Mouse (Mus musculus) kidney, adult 2 months (tissue): ENCODE data around the gene Oog4. TPM values are rescaled to one million over a fixed set of nuclear protein-coding genes. Genes with fewer than 3 reads are reported as not detected.

Source experiments
- DNase-seq: peaks from one replicate; pipeline ENCODE4 v3.0.0; 2021
- H3K27ac ChIP-seq: fragments of 200-500 bp; 2 replicates; pipeline ENCODE4 v1.5.1; 2012; ENCODE audit warnings: low read depth, low read length, control low read depth, inconsistent platforms; ENCODE audit not compliant: insufficient read depth
- H3K27me3 ChIP-seq: fragments of 200-500 bp; replicated peaks from 2 replicates; pipeline ENCODE4 v1.6.1; 2012; ENCODE audit warnings: mild to moderate bottlenecking, moderate library complexity, low read length, inconsistent platforms; ENCODE audit not compliant: control insufficient read depth, insufficient read depth
- H3K36me3 ChIP-seq: fragments of 200-500 bp; 2 replicates; pipeline ENCODE4 v1.6.1; 2012; ENCODE audit warnings: mild to moderate bottlenecking, moderate library complexity, low read length, inconsistent platforms; ENCODE audit not compliant: control insufficient read depth, insufficient read depth
- H3K4me1 ChIP-seq: fragments of 200-500 bp; 2 replicates; pipeline ENCODE4 v1.6.1; 2011; ENCODE audit warnings: low read length; ENCODE audit not compliant: control insufficient read depth, insufficient read depth
- H3K4me3 ChIP-seq: fragments of 200-500 bp; 2 replicates; pipeline ENCODE4 v1.5.1; 2011; ENCODE audit warnings: mild to moderate bottlenecking, low read depth, low read length, control low read depth; ENCODE audit not compliant: insufficient read depth
- CTCF ChIP-seq: fragments of 200-500 bp; conservative IDR thresholded peaks from 2 replicates; pipeline ENCODE4 v1.5.1; 2011; ENCODE audit warnings: low read depth, mild to moderate bottlenecking, control low read depth, low read length, moderate library complexity, mixed read lengths; ENCODE audit not compliant: insufficient read depth, insufficient read length
- POLR2A ChIP-seq: fragments of 200-500 bp; IDR thresholded peaks from one replicate; pipeline ENCODE4 v1.6.1; 2011; ENCODE audit warnings: low read depth, low read length, control low read depth
- WGBS: fragments of 180-500 bp; shearing (Covaris S2); methylation state at CpG from one replicate; pipeline ENCODE4 v1.1.7; 2018; 5-methylcytosine and 5-hydroxymethylcytosine counted together
- polyA plus RNA-seq: library from polyadenylated mRNA; depleted of rRNA; stranded (reverse); fragments of >200 nt; gene quantifications from 2 replicates; pipeline ENCODE4 v1.2.3, GENCODE M21; 2012; rRNA removed

The Oog4 gene
- polyA plus RNA-seq, 1 experiment: not detected

GRCm38 (mm10) chr4:143388955-143389702, 61.0 kb downstream of the Oog4 start:
- Histone ChIP-seq H3K4me1 (no peaks in the 10 kb centered on the region), H3K27ac (no peak overlapping the region), H3K36me3 (no peaks in the 10 kb centered on the region), H3K27me3 (no peaks in the 10 kb centered on the region), H3K4me3 (peak overlapping the region; percentile 30; the same call in 1 of the 2 replicates)
- no peak for TF ChIP-seq POLR2A
- no peak for TF ChIP-seq CTCF
- WGBS: 7% methylated on average over 43 of the region's 43 CpGs
- DNase-seq: peak; percentile 13

Other genes with a start within 250 kb of the Oog4 start
- 10.1 and 13.9 TPM in 2 replicates for gene Prdm2, start 237.3 kb downstream of the Oog4 start, polyA plus RNA-seq
- gene Pdpn, start 150.8 kb downstream of the Oog4 start, polyA plus RNA-seq: 3.2 and 4.5 TPM in 2 replicates
- 0.04 and 0.06 TPM in 2 replicates for gene Lrrc38, start 100.6 kb downstream of the Oog4 start, polyA plus RNA-seq
- gene Pramel1, start 55.9 kb downstream of the Oog4 start, polyA plus RNA-seq: not detected in 2 replicates
- 5.1 and 5.7 TPM in 2 replicates for gene Pramef8, start 37.9 kb downstream of the Oog4 start, polyA plus RNA-seq
- gene Gm13043, start 61.0 kb upstream of the Oog4 start, polyA plus RNA-seq: not detected in 2 replicates
- gene Gm13040, start 85.6 kb upstream of the Oog4 start, polyA plus RNA-seq: not detected in 2 replicates
- not detected in 2 replicates for gene BC080695, start 101.4 kb upstream of the Oog4 start, polyA plus RNA-seq
- not detected in 2 replicates for gene Gm13057, start 101.4 kb upstream of the Oog4 start, polyA plus RNA-seq
- not detected in 2 replicates for gene Gm13083, start 164.7 kb upstream of the Oog4 start, polyA plus RNA-seq
- not detected in 2 replicates for gene Gm13088, start 206.9 kb upstream of the Oog4 start, polyA plus RNA-seq